Comparison of ENCODE assay signal across 34 mouse cellular contexts in the genomic region with DNA sequence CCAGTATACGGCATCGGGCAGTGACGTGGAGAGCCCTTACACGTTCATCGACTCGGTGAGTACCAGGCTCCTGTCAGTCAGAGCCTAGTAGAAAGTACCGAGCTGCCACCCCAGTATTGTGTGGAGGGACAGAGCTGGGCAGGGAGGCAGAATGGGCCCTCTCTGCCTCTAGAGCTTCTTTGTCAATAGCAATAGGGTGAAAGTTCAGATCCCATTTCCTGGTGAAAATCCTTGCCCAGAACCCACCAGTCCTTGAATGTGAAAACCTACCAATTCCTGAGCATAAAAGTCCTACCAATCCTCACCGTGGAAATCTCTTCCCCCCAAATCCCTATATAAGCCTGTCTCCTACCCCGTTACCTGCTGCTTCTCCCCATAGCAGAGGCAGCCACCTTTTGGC. TPM values are rescaled to one million over a fixed set of nuclear protein-coding genes. Genes with fewer than 3 reads are reported as not detected.
DNase-seq lines count a peak whose midpoint lies in the region; ATAC-seq and TF ChIP-seq lines count a peak whose summit lies in the region.
"Had no signal": no experiment of that assay in that cellular context is flagged by ENCODE, and none has a peak within 500 bp of the region (broad histone marks: within the 10 kb centered on the region; RNA-seq: fewer than 3 reads in every experiment).

No protein-coding gene starts in this region.

- H3K36me3 ChIP-seq in heart, embryonic 11.5 days (ENCODE audit: control insufficient read depth, insufficient read depth, low read length): peaks cover 55% of the 10 kb centered on the region
- peaks cover 97% of the 10 kb centered on the region for H3K36me3 ChIP-seq in heart, embryonic 14.5 days (ENCODE audit: control insufficient read depth, insufficient read depth, low read length)
- peaks cover 83% of the 10 kb centered on the region for H3K36me3 ChIP-seq in heart, postnatal 0 days (replicated peaks; ENCODE audit: control insufficient read depth, insufficient read depth, low read length)
- H3K36me3 ChIP-seq: forebrain, embryonic 12.5 days; forebrain, embryonic 15.5 days; hindbrain, embryonic 13.5 days had no signal

- H3K4me2 ChIP-seq in heart, embryonic 11.5 days: no peak overlapping the region
- H3K4me2 ChIP-seq in heart, embryonic 14.5 days (ENCODE audit: low read length): no peak overlapping the region
- no peak overlapping the region for H3K4me2 ChIP-seq in heart, postnatal 0 days (ENCODE audit: low read depth, low read length)
- H3K4me2 ChIP-seq: embryonic facial prominence, embryonic 13.5 days; forebrain, embryonic 12.5 days; forebrain, embryonic 15.5 days; hindbrain, embryonic 13.5 days; intestine, embryonic 15.5 days had no signal

- intact Hi-C loops in heart, postnatal 14 days (cut with DNase I): loop anchor here (5.0 kb wide), 1 partner anchor 133 kb away; no protein-coding TSS in a partner anchor
- intact Hi-C loops in heart, postnatal 10 days (cut with DNase I): loop anchor here (5.0 kb wide), 1 partner anchor 33 kb away; a partner anchor contains a TSS

- no peak for TF ChIP-seq CTCF in heart, postnatal 0 days (IDR thresholded peaks at IDR 0.05; ENCODE audit: low read depth)

- peaks cover 14% of the 10 kb centered on the region for H3K4me1 ChIP-seq in heart, embryonic 11.5 days (ENCODE audit: control insufficient read depth, insufficient read depth, low read length)
- H3K4me1 ChIP-seq in heart, embryonic 14.5 days (ENCODE audit: control insufficient read depth in 2 of 2, insufficient read depth in 2 of 2, low read length in 2 of 2): peaks cover 19 to 25% of the 10 kb centered on the region in 2 experiments
- peaks cover 5% of the 10 kb centered on the region; the same call in 1 of the 2 replicates for H3K4me1 ChIP-seq in heart, postnatal 0 days (ENCODE audit: control insufficient read depth, insufficient read depth)
- H3K4me1 ChIP-seq in brown adipose tissue, adult 24 weeks (ENCODE audit: control insufficient read depth, insufficient read depth, insufficient read length, low read length): peaks cover 4% of the 10 kb centered on the region; the same call in 1 of the 2 replicates
- H3K4me1 ChIP-seq: forebrain, embryonic 12.5 days had no signal

- 84% methylated on average over 9 of the region's 9 CpGs for WGBS in heart, embryonic 11.5 days (ENCODE audit: insufficient replicate concordance)
- 69% methylated on average over 9 of the region's 9 CpGs for WGBS in heart, embryonic 14.5 days
- WGBS in heart, postnatal 0 days: 59% methylated on average over 9 of the region's 9 CpGs

- H3K4me3 ChIP-seq in heart, embryonic 11.5 days (ENCODE audit: low read depth, low read length): no peak overlapping the region
- H3K4me3 ChIP-seq in heart, embryonic 14.5 days (ENCODE audit: control insufficient read depth in 1 of 2, insufficient read depth in 1 of 2, low read depth in 1 of 2, low read length in 2 of 2): no peak overlapping the region
- no peak overlapping the region for H3K4me3 ChIP-seq in heart, postnatal 0 days (ENCODE audit: low read depth, low read length)
- no peak overlapping the region for H3K4me3 ChIP-seq in brown adipose tissue, adult 24 weeks (ENCODE audit: insufficient read depth, low read depth, low read length)
- H3K4me3 ChIP-seq: embryonic facial prominence, embryonic 10.5 days; embryonic facial prominence, embryonic 13.5 days; erythroblast, embryonic 14.5 days; forebrain, embryonic 12.5 days; forebrain, embryonic 15.5 days; hindbrain, embryonic 10.5 days; hindbrain, embryonic 13.5 days; intestine, embryonic 15.5 days had no signal

- no peak for DNase-seq in heart, postnatal 14 days
- no peak for DNase-seq in heart, postnatal 10 days
- DNase-seq in heart, postnatal 0 days (ENCODE audit: low spot score): no peak
- DNase-seq in heart, postnatal 4 days: no peak
- DNase-seq in layer of hippocampus, postnatal 10 days (ENCODE audit: low spot score in 2 of 2): no peak
- DNase-seq: cerebellum, adult 11-12 months; cerebellum, adult 8-10 months; cerebellum, postnatal 10 days; cerebellum, postnatal 36 days; embryo, embryonic 11 days; gastrocnemius, postnatal 25 days; kidney, adult 18-20 months; kidney, adult 9 months had no signal

- H3K9me3 ChIP-seq in heart, embryonic 11.5 days (replicated peaks; ENCODE audit: control insufficient read depth, low read length): no peaks in the 10 kb centered on the region
- no peaks in the 10 kb centered on the region for H3K9me3 ChIP-seq in heart, embryonic 14.5 days (ENCODE audit: control insufficient read depth, low read length)
- no peaks in the 10 kb centered on the region for H3K9me3 ChIP-seq in heart, postnatal 0 days (replicated peaks; ENCODE audit: control insufficient read depth, low read length)
- H3K9me3 ChIP-seq: embryonic facial prominence, embryonic 10.5 days; embryonic facial prominence, embryonic 13.5 days; forebrain, embryonic 12.5 days; forebrain, embryonic 15.5 days; hindbrain, embryonic 10.5 days; hindbrain, embryonic 13.5 days; intestine, embryonic 15.5 days had no signal

- no peak for TF ChIP-seq EP300 in heart, postnatal 0 days (IDR thresholded peaks at IDR 0.05; ENCODE audit: low read depth)

- H3K27ac ChIP-seq in heart, embryonic 11.5 days (ENCODE audit: low read depth, low read length): peak overlapping the region; percentile 84
- peak overlapping the region; percentile 79 to 84 for H3K27ac ChIP-seq in heart, embryonic 14.5 days (replicated peaks in 1 of 2; ENCODE audit: control insufficient read depth in 1 of 2, insufficient read depth in 1 of 2, low read depth in 2 of 2, low read length in 2 of 2)
- H3K27ac ChIP-seq in heart, postnatal 0 days (ENCODE audit: low read depth): peak overlapping the region; percentile 77
- H3K27ac ChIP-seq in brown adipose tissue, adult 24 weeks (replicated peaks; ENCODE audit: low read depth, low read length): peak overlapping the region; percentile 28; the same call in 1 of the 2 replicates
- H3K27ac ChIP-seq: embryonic facial prominence, embryonic 10.5 days; embryonic facial prominence, embryonic 13.5 days; forebrain, embryonic 12.5 days; forebrain, embryonic 15.5 days; hindbrain, embryonic 10.5 days; hindbrain, embryonic 13.5 days; intestine, embryonic 15.5 days had no signal

- H3K27me3 ChIP-seq in heart, embryonic 11.5 days (ENCODE audit: control insufficient read depth, insufficient read depth, low read length): no peaks in the 10 kb centered on the region
- no peaks in the 10 kb centered on the region for H3K27me3 ChIP-seq in heart, embryonic 14.5 days (ENCODE audit: control insufficient read depth, insufficient read depth, low read length)
- no peaks in the 10 kb centered on the region for H3K27me3 ChIP-seq in heart, postnatal 0 days (ENCODE audit: control insufficient read depth, insufficient read depth, low read length)
- H3K27me3 ChIP-seq: embryonic facial prominence, embryonic 13.5 days; forebrain, embryonic 12.5 days; forebrain, embryonic 15.5 days; hindbrain, embryonic 13.5 days; intestine, embryonic 15.5 days had no signal

- H3K9ac ChIP-seq in heart, embryonic 11.5 days (ENCODE audit: low read depth, low read length): no peak overlapping the region
- 0 out of 2 replicates have a peak overlapping the region, but pooled peaks have one; percentile 45 for H3K9ac ChIP-seq in heart, embryonic 14.5 days (ENCODE audit: low read length)
- no peak overlapping the region for H3K9ac ChIP-seq in heart, postnatal 0 days (replicated peaks; ENCODE audit: low read depth, low read length)
- H3K9ac ChIP-seq: embryonic facial prominence, embryonic 13.5 days; forebrain, embryonic 12.5 days; forebrain, embryonic 15.5 days; hindbrain, embryonic 13.5 days; intestine, embryonic 15.5 days had no signal

- ATAC-seq in heart, embryonic 11.5 days (replicated peaks; ENCODE audit: insufficient number of reproducible peaks, low FRiP score, low TSS enrichment): no peak
- peak; percentile 24; the same call in 1 of the 2 replicates for ATAC-seq in heart, embryonic 14.5 days (ENCODE audit: insufficient number of reproducible peaks, insufficient read depth, low FRiP score, low read depth)
- no peak for ATAC-seq in heart, postnatal 0 days (ENCODE audit: insufficient read depth, low read depth)
- ATAC-seq: CD4-positive, CD25-positive, alpha-beta regulatory T cell, adult 4 months; forebrain, embryonic 15.5 days; hindbrain, embryonic 16.5 days; intestine, embryonic 15.5 days had no signal

RNA-seq across cellular contexts. Expression of a gene that starts 35.2 kb away (rescaled TPM):
- 67.4 and 92.3 TPM in 2 replicates for polyA plus RNA-seq in heart, embryonic 11.5 days (2014; fragmentation: Nextera tagmentation; extraction: Ambion mirVana)
- 100 to 1,000 TPM; 158 to 162 TPM for total RNA-seq in heart, postnatal 14 days (2021)
- 96.3 and 101 TPM in 2 replicates for polyA plus RNA-seq in heart, embryonic 14.5 days (2014; fragmentation: Nextera tagmentation; extraction: Ambion mirVana)
- 100 to 1,000 TPM; 250 to 255 TPM for total RNA-seq in heart, postnatal 10 days (2021)
- 189 TPM in 2 replicates for total RNA-seq in heart, postnatal 0 days (2014; rRNA removed; ENCODE audit: low replicate concordance)
- polyA plus RNA-seq in heart, postnatal 0 days (2015; fragmentation: Nextera tagmentation; extraction: Ambion mirVana): 53.2 and 60.8 TPM in 2 replicates
- 100 to 1,000 TPM; 266 to 279 TPM for total RNA-seq in heart, postnatal 4 days (2021)
- 28.5 and 41.1 TPM in 2 replicates for polyA plus RNA-seq in brown adipose tissue, adult 24 weeks (2012; ENCODE audit: insufficient read depth, insufficient read length, missing spikeins)
- total RNA-seq in layer of hippocampus, postnatal 10 days (2021): 10 to 100 TPM; 55.3 to 57.3 TPM
- total RNA-seq: MEL had no signal
- polyA plus RNA-seq: CD4-positive, CD25-positive, alpha-beta regulatory T cell, adult 4 months had no signal

RNA-seq across cellular contexts. Expression of a gene that starts 51.0 kb away (rescaled TPM):
- 207 and 218 TPM in 2 replicates for polyA plus RNA-seq in heart, embryonic 11.5 days (2014; fragmentation: Nextera tagmentation; extraction: Ambion mirVana)
- 100 to 1,000 TPM; 382 to 401 TPM for total RNA-seq in heart, postnatal 14 days (2021)
- 214 and 224 TPM in 2 replicates for polyA plus RNA-seq in heart, embryonic 14.5 days (2014; fragmentation: Nextera tagmentation; extraction: Ambion mirVana)
- total RNA-seq in heart, postnatal 10 days (2021): 100 to 1,000 TPM; 373 to 380 TPM
- 91.6 and 125 TPM in 2 replicates for total RNA-seq in heart, postnatal 0 days (2014; rRNA removed; ENCODE audit: low replicate concordance)
- polyA plus RNA-seq in heart, postnatal 0 days (2015; fragmentation: Nextera tagmentation; extraction: Ambion mirVana): 372 and 377 TPM in 2 replicates
- 100 to 1,000 TPM; 309 to 328 TPM for total RNA-seq in heart, postnatal 4 days (2021)
- 928 and 1,239 TPM in 2 replicates for polyA plus RNA-seq in brown adipose tissue, adult 24 weeks (2012; ENCODE audit: insufficient read depth, insufficient read length, missing spikeins)
- total RNA-seq in layer of hippocampus, postnatal 10 days (2021): 100 to 1,000 TPM; 113 to 125 TPM

RNA-seq across cellular contexts. Expression of a gene that starts 59.7 kb away (rescaled TPM):
- not detected in 2 replicates for polyA plus RNA-seq in heart, embryonic 11.5 days (2014; fragmentation: Nextera tagmentation; extraction: Ambion mirVana)
- not detected for total RNA-seq in heart, postnatal 14 days (2021)
- not detected in 2 replicates for polyA plus RNA-seq in heart, embryonic 14.5 days (2014; fragmentation: Nextera tagmentation; extraction: Ambion mirVana)
- not detected for total RNA-seq in heart, postnatal 10 days (2021)
- total RNA-seq in heart, postnatal 0 days (2014; rRNA removed; ENCODE audit: low replicate concordance): not detected in 2 replicates
- not detected in 2 replicates for polyA plus RNA-seq in heart, postnatal 0 days (2015; fragmentation: Nextera tagmentation; extraction: Ambion mirVana)
- total RNA-seq in heart, postnatal 4 days (2021): not detected
- polyA plus RNA-seq in brown adipose tissue, adult 24 weeks (2012; ENCODE audit: insufficient read depth, insufficient read length, missing spikeins): not detected in 2 replicates
- not detected for total RNA-seq in layer of hippocampus, postnatal 10 days (2021)
- total RNA-seq: adrenal gland, adult 2 months; adrenal gland, postnatal 14 days; adrenal gland, postnatal 4 days; gastrocnemius, adult 8-10 months; gastrocnemius, postnatal 25 days; MEL had no signal
- polyA plus RNA-seq: adrenal gland, adult 2 months; C2C12; CD4-positive, CD25-positive, alpha-beta regulatory T cell, adult 4 months; cortical plate, adult 2 months; embryonic facial prominence, embryonic 10.5 days; embryonic facial prominence, embryonic 13.5 days; erythroblast, embryonic 14.5 days; forebrain, embryonic 12.5 days; forebrain, embryonic 15.5 days; gonadal fat pad, adult 2 months; hindbrain, embryonic 10.5 days; hindbrain, embryonic 13.5 days; hindbrain, embryonic 16.5 days; intestine, embryonic 15.5 days had no signal

Comparison
In these comparisons a context has a peak if more than half of its experiments do, and no peak if none do; other contexts are left out.
1. H3K27ac ChIP-seq: peak in every context shown above with its lines; median percentile 84 in heart, embryonic 11.5 days; 82 in heart, embryonic 14.5 days; 77 in heart, postnatal 0 days; 28 in brown adipose tissue, adult 24 weeks.